In the genomic region with DNA sequence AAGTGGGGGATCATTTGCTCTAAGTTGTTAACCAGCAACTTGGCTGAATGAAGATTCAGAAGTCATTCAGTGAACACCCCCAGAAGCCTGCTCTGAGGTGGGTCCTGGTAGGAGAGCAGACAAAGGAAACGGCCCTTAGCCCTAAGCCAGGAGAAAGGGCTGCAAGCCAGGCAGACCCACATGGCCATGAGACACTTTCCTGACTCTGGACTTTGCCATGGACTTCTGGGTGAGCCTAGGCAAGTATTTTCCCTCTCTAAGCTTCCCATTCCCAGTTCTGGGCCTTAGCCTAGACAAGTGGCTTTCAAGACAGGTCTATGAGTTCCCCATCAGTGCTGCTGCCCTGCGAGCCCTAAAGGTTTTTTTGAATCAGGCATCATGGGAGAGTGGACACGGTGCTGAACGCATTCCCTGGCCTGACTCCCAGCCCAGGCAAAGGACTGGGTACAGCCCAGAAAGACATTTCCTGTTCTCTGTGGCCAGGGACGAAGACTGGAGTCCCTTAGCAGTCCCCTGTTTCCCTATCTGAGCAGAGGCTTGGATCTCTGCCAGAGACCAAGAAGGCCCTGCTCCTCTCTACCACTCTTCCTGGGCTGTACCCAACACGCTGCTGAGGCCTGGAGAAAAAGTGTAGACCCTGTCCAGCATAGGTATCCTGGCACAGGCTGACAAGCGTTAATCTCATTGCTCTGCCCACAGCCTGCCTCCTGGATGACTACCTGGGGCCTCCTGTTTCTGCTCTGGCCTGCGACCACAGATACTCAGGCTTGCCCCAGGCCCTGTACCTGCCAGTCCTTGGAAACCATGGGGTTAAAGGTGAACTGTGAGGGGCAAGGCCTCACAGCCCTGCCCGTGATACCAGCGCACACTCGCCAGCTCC, we compare ENCODE assay signal across 11 mouse cellular contexts. TPM values are rescaled to one million over a fixed set of nuclear protein-coding genes. Genes with fewer than 3 reads are reported as not detected.
DNase-seq lines count a peak whose midpoint lies in the region; ATAC-seq and TF ChIP-seq lines count a peak whose summit lies in the region.
"Had no signal": no experiment of that assay in that cellular context is flagged by ENCODE, and none has a peak within 500 bp of the region (broad histone marks: within the 10 kb centered on the region; RNA-seq: fewer than 3 reads in every experiment).

No protein-coding gene starts in this region.

- no peaks in the 10 kb centered on the region for H3K9me3 ChIP-seq in heart, embryonic 10.5 days
- H3K9me3 ChIP-seq in G1E (replicated peaks): peaks cover 4% of the 10 kb centered on the region
- H3K9me3 ChIP-seq in heart, embryonic 14.5 days (ENCODE audit: control insufficient read depth, low read length): no peaks in the 10 kb centered on the region

- H3K4me3 ChIP-seq in heart, embryonic 10.5 days: no peak overlapping the region
- peak overlapping the region; percentile 13; the same call in 1 of the 2 replicates for H3K4me3 ChIP-seq in G1E (ENCODE audit: low read depth, low read length)
- H3K4me3 ChIP-seq in heart, embryonic 14.5 days (ENCODE audit: control insufficient read depth in 1 of 2, insufficient read depth in 1 of 2, low read depth in 1 of 2, low read length in 2 of 2): no peak overlapping the region
- H3K4me3 ChIP-seq in layer of hippocampus, adult 2 months: no peak overlapping the region
- H3K4me3 ChIP-seq: heart, adult 2 months had no signal

- no peak for TF ChIP-seq CTCF in G1E (IDR thresholded peaks at IDR 0.05; ENCODE audit: low read depth, low read length)
- no peak for TF ChIP-seq CTCF in layer of hippocampus, adult 2 months (conservative IDR thresholded peaks at IDR 0.05)

- H3K36me3 ChIP-seq in heart, embryonic 10.5 days: no peaks in the 10 kb centered on the region
- H3K36me3 ChIP-seq in G1E (replicated peaks): peaks cover 19% of the 10 kb centered on the region
- no peaks in the 10 kb centered on the region for H3K36me3 ChIP-seq in heart, embryonic 14.5 days (ENCODE audit: control insufficient read depth, insufficient read depth, low read length)

- ATAC-seq in G1E (ENCODE audit: extremely low read depth, insufficient number of reproducible peaks, low FRiP score, poor library complexity, severe bottlenecking): no peak
- 0 out of 2 replicates have a peak, but pooled peaks have one; percentile 57 for ATAC-seq in heart, embryonic 14.5 days (ENCODE audit: insufficient number of reproducible peaks, insufficient read depth, low FRiP score, low read depth)

- H3K9ac ChIP-seq in heart, embryonic 14.5 days (ENCODE audit: low read length): no peak overlapping the region

- no peaks in the 10 kb centered on the region for H3K27me3 ChIP-seq in heart, embryonic 10.5 days (ENCODE audit: insufficient read depth, poor library complexity, severe bottlenecking)
- H3K27me3 ChIP-seq in G1E (ENCODE audit: insufficient read depth, low read length): no peaks in the 10 kb centered on the region
- H3K27me3 ChIP-seq in heart, embryonic 14.5 days (ENCODE audit: control insufficient read depth, insufficient read depth, low read length): peaks cover 6% of the 10 kb centered on the region; the same call in 1 of the 2 replicates

- DNase-seq in heart, embryonic 10.5 days (ENCODE audit: low spot score): peak; percentile 72
- DNase-seq in heart, postnatal 25 days (ENCODE audit: low spot score): no peak
- no peak for DNase-seq in G1E (ENCODE audit: low spot score)
- peak; percentile 49 to 50 for DNase-seq in kidney, postnatal 36 days
- no peak for DNase-seq in layer of hippocampus, adult 2 months (ENCODE audit: low spot score in 2 of 2)
- no peak for DNase-seq in cerebellum, adult 11 months
- no peak for DNase-seq in adrenal gland, adult 2 months
- DNase-seq: layer of hippocampus, postnatal 36 days had no signal

- peaks cover 12% of the 10 kb centered on the region for H3K4me1 ChIP-seq in heart, embryonic 10.5 days
- H3K4me1 ChIP-seq in G1E (ENCODE audit: insufficient read depth, low read depth, low read length): peaks cover 56% of the 10 kb centered on the region
- peaks cover 13 to 14% of the 10 kb centered on the region in 2 experiments for H3K4me1 ChIP-seq in heart, embryonic 14.5 days (ENCODE audit: control insufficient read depth in 2 of 2, insufficient read depth in 2 of 2, low read length in 2 of 2)

- H3K4me2 ChIP-seq in heart, embryonic 14.5 days (ENCODE audit: low read length): no peak overlapping the region

- peak overlapping the region; percentile 65; the same call in 1 of the 2 replicates for H3K27ac ChIP-seq in heart, embryonic 10.5 days
- 0 out of 4 replicates have a peak overlapping the region, but pooled peaks of 1 of the 2 experiments have one; percentile 24 for H3K27ac ChIP-seq in heart, embryonic 14.5 days (replicated peaks in 1 of 2; ENCODE audit: control insufficient read depth in 1 of 2, insufficient read depth in 1 of 2, low read depth in 2 of 2, low read length in 2 of 2)
- no peak overlapping the region for H3K27ac ChIP-seq in layer of hippocampus, adult 2 months
- H3K27ac ChIP-seq: heart, adult 2 months had no signal

- 67% methylated on average over 11 of the region's 11 CpGs for WGBS in heart, embryonic 10.5 days
- 45% methylated on average over 11 of the region's 11 CpGs for WGBS in heart, embryonic 14.5 days

- intact Hi-C loops in heart, postnatal 25 days (cut with DNase I): no loop called here

RNA-seq across cellular contexts. Expression of a gene that starts 0.7 kb away (rescaled TPM):
- 4.8 and 6.2 TPM in 2 replicates for polyA plus RNA-seq in heart, embryonic 10.5 days (2016; fragmentation: Nextera tagmentation; extraction: Ambion mirVana)
- total RNA-seq in heart, postnatal 25 days (2021): 1 to 10 TPM in 1 of 2 experiments, under 1 TPM in 1; 0.78 to 1.2 TPM
- total RNA-seq in G1E (2014; fragmentation: Nextera tagmentation): 4.7 and 6.4 TPM in 2 replicates
- 1.6 and 2.2 TPM in 2 replicates for total RNA-seq in G1E (2017)
- 6.3 and 9.1 TPM in 2 replicates for polyA plus RNA-seq in G1E (2012)
- polyA plus RNA-seq in heart, embryonic 14.5 days (2014; fragmentation: Nextera tagmentation; extraction: Ambion mirVana): 3.4 TPM in 2 replicates
- total RNA-seq in layer of hippocampus, adult 2 months (2021): 1 to 10 TPM in 1 of 2 experiments, under 1 TPM in 1; 0.98 to 1.2 TPM
- total RNA-seq in adrenal gland, adult 2 months (2021): under 1 TPM in 1 of 2 experiments, not detected in 1; 0.45 TPM
- polyA plus RNA-seq in adrenal gland, adult 2 months (2012; rRNA removed): 0.84 and 1.0 TPM in 2 replicates
- polyA plus RNA-seq: testis, adult 2 months had no signal

RNA-seq across cellular contexts. Expression of a gene that starts 33.4 kb away (rescaled TPM):
- 4.4 and 5.1 TPM in 2 replicates for polyA plus RNA-seq in heart, embryonic 10.5 days (2016; fragmentation: Nextera tagmentation; extraction: Ambion mirVana)
- total RNA-seq in heart, postnatal 25 days (2021): 10 to 100 TPM; 12.5 to 15.7 TPM
- total RNA-seq in G1E (2014; fragmentation: Nextera tagmentation): 20.1 and 34.8 TPM in 2 replicates
- 11.5 and 15.5 TPM in 2 replicates for total RNA-seq in G1E (2017)
- 30.8 and 62.5 TPM in 2 replicates for polyA plus RNA-seq in G1E (2012)
- polyA plus RNA-seq in heart, embryonic 14.5 days (2014; fragmentation: Nextera tagmentation; extraction: Ambion mirVana): 8.0 and 8.4 TPM in 2 replicates
- 10 to 100 TPM; 10.7 to 15.5 TPM for total RNA-seq in layer of hippocampus, adult 2 months (2021)
- total RNA-seq in adrenal gland, adult 2 months (2021): 10 to 100 TPM; 28.0 to 28.2 TPM
- 27.6 and 30.6 TPM in 2 replicates for polyA plus RNA-seq in adrenal gland, adult 2 months (2012; rRNA removed)

RNA-seq across cellular contexts. Expression of a gene that starts 47.9 kb away (rescaled TPM):
- 0.21 and 0.25 TPM in 2 replicates for polyA plus RNA-seq in heart, embryonic 10.5 days (2016; fragmentation: Nextera tagmentation; extraction: Ambion mirVana)
- 1 to 10 TPM in 1 of 2 experiments, under 1 TPM in 1; 0.95 to 1.4 TPM for total RNA-seq in heart, postnatal 25 days (2021)
- total RNA-seq in G1E (2014; fragmentation: Nextera tagmentation): 2.3 TPM in 1 of 2 replicates, not detected in the other
- 0.11 and 0.58 TPM in 2 replicates for total RNA-seq in G1E (2017)
- not detected in 2 replicates for polyA plus RNA-seq in G1E (2012)
- polyA plus RNA-seq in heart, embryonic 14.5 days (2014; fragmentation: Nextera tagmentation; extraction: Ambion mirVana): 0.44 and 0.76 TPM in 2 replicates
- 1 to 10 TPM; 3.7 to 4.3 TPM for total RNA-seq in layer of hippocampus, adult 2 months (2021)
- 1 to 10 TPM in 1 of 2 experiments, under 1 TPM in 1; 0.63 to 1.1 TPM for total RNA-seq in adrenal gland, adult 2 months (2021)
- 1.1 and 1.4 TPM in 2 replicates for polyA plus RNA-seq in adrenal gland, adult 2 months (2012; rRNA removed)

RNA-seq across cellular contexts. Expression of a gene that starts 57.1 kb away (rescaled TPM):
- 2.3 and 2.5 TPM in 2 replicates for polyA plus RNA-seq in heart, embryonic 10.5 days (2016; fragmentation: Nextera tagmentation; extraction: Ambion mirVana)
- total RNA-seq in heart, postnatal 25 days (2021): 1 to 10 TPM; 1.2 to 1.6 TPM
- total RNA-seq in G1E (2014; fragmentation: Nextera tagmentation) (10.5 and 12.1 TPM in 2 replicates), G1E (2017) (17.5 and 19.5 TPM in 2 replicates)
- 9.0 and 13.8 TPM in 2 replicates for polyA plus RNA-seq in G1E (2012)
- 1.4 and 1.6 TPM in 2 replicates for polyA plus RNA-seq in heart, embryonic 14.5 days (2014; fragmentation: Nextera tagmentation; extraction: Ambion mirVana)
- total RNA-seq in layer of hippocampus, adult 2 months (2021): 1 to 10 TPM; 3.7 to 4.4 TPM
- 1 to 10 TPM; 2.5 TPM for total RNA-seq in adrenal gland, adult 2 months (2021)
- 0.02 and 0.15 TPM in 2 replicates for polyA plus RNA-seq in adrenal gland, adult 2 months (2012; rRNA removed)

Comparison
In these comparisons a context has a peak if more than half of its experiments do, and no peak if none do; other contexts are left out.
1. DNase-seq: peak in heart, embryonic 10.5 days (single experiment) and kidney, postnatal 36 days (2 of 2); none in heart, postnatal 25 days (single experiment), G1E (single experiment), layer of hippocampus, adult 2 months (0 of 2), cerebellum, adult 11 months (single experiment) and adrenal gland, adult 2 months (single experiment).